Mouse (Mus musculus): ENCODE results near the gene Nwd1. TPM values are rescaled to one million over a fixed set of nuclear protein-coding genes. Genes with fewer than 3 reads are reported as not detected.

The Nwd1 gene
- 1 to 10 TPM in 5 of 26 experiments, under 1 TPM in 13, not detected in 8; 0.08 to 2.6 (median 0.50) TPM for total RNA-seq (2018; cell fraction: chromatin; rRNA removed)
- under 1 TPM in 20 of 26 experiments, not detected in 6; 0.03 to 0.27 (median 0.10) TPM for total RNA-seq (2018; cell fraction: cytosol; rRNA removed)
- under 1 TPM in 15 of 26 experiments, not detected in 11; 0.10 to 0.89 (median 0.39) TPM for total RNA-seq (2018; cell fraction: nucleus; rRNA removed)
- polyA plus RNA-seq (2018), result 0.06 to 0.09 TPM (median 0.06 TPM) in 3 replicates

DNA sequence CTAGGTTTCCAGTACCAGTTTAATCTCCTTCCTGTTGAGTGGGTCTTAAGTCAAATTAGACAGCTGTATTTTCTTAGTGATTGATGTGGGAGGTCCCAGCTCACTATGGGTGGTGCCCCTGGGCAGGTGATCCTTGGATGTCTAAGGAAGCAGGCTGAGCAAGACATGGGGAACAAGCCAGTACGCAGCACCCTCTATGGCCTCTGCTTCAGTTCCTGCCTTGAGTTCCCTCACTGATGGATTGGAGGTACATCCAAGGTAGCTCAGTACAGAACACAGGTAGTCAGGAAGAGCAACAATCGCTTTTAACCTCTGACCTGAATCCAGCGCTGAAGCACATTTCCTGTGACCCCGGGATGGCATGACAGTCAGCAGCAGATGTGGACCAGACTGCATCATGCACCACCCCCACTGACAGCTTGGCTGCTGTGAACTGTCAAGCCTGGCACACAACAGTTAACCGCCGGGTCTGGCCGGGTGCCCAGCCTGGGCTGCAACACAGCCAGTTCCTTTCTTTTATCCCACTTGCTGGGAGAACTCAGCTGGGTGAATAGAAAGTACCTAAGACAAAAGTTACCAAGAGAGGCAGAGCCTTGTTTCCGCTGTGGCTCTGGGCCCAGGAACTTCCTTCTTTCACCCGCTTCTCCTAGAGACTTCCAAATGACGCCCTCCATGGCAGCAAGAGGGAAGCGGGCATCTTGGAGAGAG, at the start of gene Nwd1:
TSS of gene Nwd1 (plus strand) at position 652 of the 708 bp plus-strand sequence.
- no peak within 1 kb of the TSS for H3K27ac ChIP-seq
- no peak within 1 kb of the TSS for H3K4me3 ChIP-seq (ENCODE audit: inconsistent target)

DNA sequence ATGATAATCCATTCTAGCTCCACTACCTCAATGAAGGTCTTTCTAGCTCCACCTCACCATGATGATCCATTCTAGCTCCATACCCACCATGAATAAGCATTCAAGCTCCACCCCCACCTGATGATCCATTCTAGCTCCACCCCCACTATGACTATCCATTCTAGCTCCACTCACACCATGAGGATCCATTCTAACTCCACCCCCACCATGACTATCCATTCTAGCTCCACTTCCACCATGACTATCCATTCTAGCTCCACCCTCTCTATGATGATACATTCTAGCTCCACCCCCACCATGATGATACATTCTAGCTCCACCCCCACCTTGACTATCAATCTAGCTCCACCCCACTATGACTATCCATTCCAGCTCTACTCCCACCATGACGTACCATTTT, 3.6 kb upstream of the Nwd1 start:
- Histone ChIP-seq H3K79me2 (ENCODE audit: inconsistent target) (no peaks in the 10 kb centered on the region), H3K27ac (no peak overlapping the region), H3K36me3 (ENCODE audit: inconsistent target) (no peaks in the 10 kb centered on the region), H3K4me3 (ENCODE audit: inconsistent target) (no peak overlapping the region)
- 93% methylated on average over 1 of the region's 1 CpGs for WGBS (ENCODE audit: missing documents)

More for the DNA sequence above, at the start of gene Nwd1:
- no peaks in the 10 kb centered on the region for H3K79me2 ChIP-seq (ENCODE audit: inconsistent target)
- 2% methylated on average over 11 of the region's 11 CpGs for WGBS (ENCODE audit: missing documents)
- H3K36me3 ChIP-seq (ENCODE audit: inconsistent target), result no peaks in the 10 kb centered on the region

DNA sequence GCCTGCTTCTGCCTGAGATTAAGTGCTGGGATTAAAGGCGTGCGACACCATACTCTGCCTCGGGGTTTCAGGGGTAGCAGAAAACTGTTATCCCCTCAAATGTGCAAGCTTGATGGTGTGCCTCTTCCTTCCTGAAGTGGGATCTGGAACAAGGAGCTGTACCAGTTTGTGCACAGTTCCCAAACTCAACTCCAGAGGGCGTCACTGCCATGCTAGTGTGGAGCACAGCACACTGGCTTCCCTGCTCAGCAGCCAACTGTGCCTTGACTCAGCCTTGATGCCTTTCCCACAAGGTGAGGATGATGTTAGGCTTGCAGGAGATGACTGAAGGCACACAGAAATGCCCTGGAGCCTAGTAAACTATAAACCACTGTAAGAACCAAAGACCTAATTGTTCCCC, 1.9 kb upstream of the Nwd1 start:
- Histone ChIP-seq H3K36me3 (ENCODE audit: inconsistent target) (no peaks in the 10 kb centered on the region), H3K4me3 (ENCODE audit: inconsistent target) (no peak overlapping the region), H3K79me2 (ENCODE audit: inconsistent target) (no peaks in the 10 kb centered on the region), H3K27ac (no peak overlapping the region)
- 38% methylated on average over 4 of the region's 4 CpGs for WGBS (ENCODE audit: missing documents)

DNA sequence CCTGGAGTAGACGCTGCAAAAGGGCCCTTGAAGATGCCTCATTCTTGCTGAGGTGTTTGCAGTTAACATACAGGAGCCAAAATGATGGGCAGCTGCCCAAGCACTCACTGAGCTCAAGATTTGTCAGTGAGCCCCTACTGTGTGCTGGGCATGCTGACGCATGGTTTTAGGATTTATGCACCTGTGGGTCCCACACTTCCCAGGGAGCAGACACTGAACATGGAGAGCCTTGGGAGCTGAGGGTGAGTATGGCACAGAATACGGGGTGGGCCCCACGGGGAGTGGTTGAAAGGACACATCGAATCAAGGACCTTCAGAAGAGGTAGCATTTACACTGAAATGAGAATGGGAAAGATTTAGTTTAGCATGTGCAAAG, 245 bp downstream of the Nwd1 start:
- 14% methylated on average over 5 of the region's 5 CpGs for WGBS (ENCODE audit: missing documents)
- H3K4me3 ChIP-seq (ENCODE audit: inconsistent target), result no peak overlapping the region
- no peaks in the 10 kb centered on the region for H3K36me3 ChIP-seq (ENCODE audit: inconsistent target)
- H3K79me2 ChIP-seq (ENCODE audit: inconsistent target), result no peaks in the 10 kb centered on the region
- no peak overlapping the region for H3K27ac ChIP-seq

DNA sequence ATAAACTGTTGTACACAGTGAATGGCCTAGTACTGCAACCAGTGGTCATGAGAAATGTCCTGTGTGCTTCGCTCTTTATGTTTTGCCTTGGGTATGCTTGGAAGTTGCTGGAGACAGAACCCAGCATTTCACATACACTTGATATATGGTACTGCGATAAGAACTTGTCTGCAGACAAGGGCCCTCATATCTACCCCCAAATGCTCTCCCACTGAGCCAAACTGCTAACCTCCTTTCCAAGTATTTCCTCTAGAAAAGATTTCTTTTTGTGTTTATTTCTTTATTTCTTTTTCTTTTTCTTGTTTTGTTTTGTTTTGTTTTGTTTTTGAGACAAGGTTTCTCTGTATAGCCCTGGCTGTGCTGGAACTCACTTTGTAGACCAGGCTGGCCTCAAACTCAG, 4.2 kb downstream of the Nwd1 start:
- Histone ChIP-seq H3K27ac (no peak overlapping the region), H3K36me3 (ENCODE audit: inconsistent target) (no peaks in the 10 kb centered on the region), H3K4me3 (ENCODE audit: inconsistent target) (no peak overlapping the region), H3K79me2 (ENCODE audit: inconsistent target) (no peaks in the 10 kb centered on the region)
- 90% methylated on average over 2 of the region's 2 CpGs for WGBS (ENCODE audit: missing documents)

DNA sequence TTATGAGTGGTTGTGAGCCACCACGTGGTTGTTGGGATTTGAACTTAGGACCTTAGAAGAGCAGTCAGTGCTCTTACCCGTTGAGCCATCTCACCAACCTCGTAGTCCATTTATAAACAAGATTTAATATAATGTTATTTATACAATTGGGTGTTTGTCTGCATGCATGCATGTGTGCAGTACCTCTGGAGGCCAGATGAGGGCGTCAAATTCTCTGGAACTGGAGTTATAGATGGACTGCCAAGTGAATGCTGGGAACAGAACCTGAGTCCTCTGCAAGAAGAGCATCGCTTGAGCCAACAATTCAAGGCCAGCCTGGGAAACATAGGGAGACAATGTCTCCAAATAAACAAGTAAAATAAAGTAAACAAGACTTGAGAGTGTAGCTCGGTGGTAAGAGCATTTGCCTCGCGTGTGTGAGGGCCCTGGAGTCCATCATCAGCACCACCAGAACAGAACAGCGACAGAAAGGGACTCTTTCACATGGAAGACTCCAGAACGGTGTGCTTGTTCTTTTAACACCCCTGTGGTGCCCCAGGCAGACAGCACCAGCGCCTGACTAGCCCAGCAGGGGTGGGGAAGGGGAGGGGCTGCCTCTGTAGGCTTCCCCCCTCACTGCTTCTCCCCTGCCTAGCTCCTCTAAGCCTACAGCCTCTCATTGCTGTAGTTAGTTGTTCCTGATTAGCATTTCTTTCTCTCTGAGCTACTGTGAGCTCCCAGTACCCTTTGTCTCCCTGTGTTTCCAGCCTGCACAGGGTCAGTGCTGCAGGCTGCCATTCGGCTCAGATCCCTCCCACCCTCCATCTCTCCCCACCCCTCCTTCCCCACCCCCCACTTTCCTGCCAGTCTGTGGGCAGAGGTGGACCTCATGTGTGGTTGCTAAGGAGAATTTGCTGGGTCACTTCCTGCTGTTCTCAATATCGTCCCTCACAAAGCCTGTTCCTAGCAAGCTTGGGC, 8.3 kb downstream of the Nwd1 start:
- H3K27ac ChIP-seq, result peak overlapping the region; percentile 38

DNA sequence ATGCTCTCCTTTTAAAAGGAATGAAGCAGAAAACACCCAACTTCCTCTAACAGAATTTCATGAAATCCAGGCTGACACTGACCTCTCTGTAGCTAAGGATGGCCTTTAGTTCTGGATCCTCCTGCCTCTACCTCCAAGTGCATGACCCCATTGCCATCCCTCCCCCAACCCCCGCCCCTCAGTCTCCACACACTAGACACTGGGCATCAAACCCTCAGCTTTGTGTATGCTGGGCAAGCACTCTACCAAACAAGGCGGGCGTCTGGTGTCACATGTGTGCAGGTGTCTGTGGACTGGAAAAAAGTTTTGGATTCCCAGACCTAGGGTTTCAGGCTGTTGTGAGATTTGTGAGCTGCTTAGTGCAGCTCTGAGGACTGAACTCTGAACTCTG, 9.0 kb downstream of the Nwd1 start:
- H3K36me3 ChIP-seq (ENCODE audit: inconsistent target), result no peaks in the 10 kb centered on the region
- peak overlapping the region; percentile 38 for H3K27ac ChIP-seq
- H3K79me2 ChIP-seq (ENCODE audit: inconsistent target), result no peaks in the 10 kb centered on the region
- WGBS (ENCODE audit: missing documents), result 44% methylated on average over 3 of the region's 3 CpGs
- no peak overlapping the region for H3K4me3 ChIP-seq (ENCODE audit: inconsistent target)

More for the DNA sequence above, 8.3 kb downstream of the Nwd1 start:
- H3K4me3 ChIP-seq (ENCODE audit: inconsistent target), result no peak overlapping the region
- no peaks in the 10 kb centered on the region for H3K36me3 ChIP-seq (ENCODE audit: inconsistent target)
- H3K79me2 ChIP-seq (ENCODE audit: inconsistent target), result no peaks in the 10 kb centered on the region
- WGBS (ENCODE audit: missing documents), result 27% methylated on average over 13 of the region's 13 CpGs

DNA sequence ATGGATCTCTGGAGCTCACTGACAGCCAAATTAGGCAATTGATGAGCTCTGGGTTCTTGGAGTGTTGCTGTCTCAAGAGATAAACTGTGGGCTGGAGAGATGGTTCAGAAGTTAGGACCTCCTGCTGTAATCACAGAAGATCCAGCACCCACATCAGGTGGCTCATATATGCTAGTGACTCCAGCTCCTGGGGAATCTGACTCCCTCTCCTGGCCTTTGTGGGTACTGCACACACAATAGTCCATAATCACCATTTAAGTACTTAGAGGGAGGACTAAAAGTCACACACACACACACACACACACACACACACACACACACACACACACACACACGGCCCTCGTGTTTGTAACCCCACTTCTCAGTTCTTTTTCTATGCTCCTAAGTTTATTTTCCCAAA, 13.5 kb downstream of the Nwd1 start:
- Histone ChIP-seq H3K79me2 (ENCODE audit: inconsistent target) (no peaks in the 10 kb centered on the region), H3K36me3 (ENCODE audit: inconsistent target) (no peaks in the 10 kb centered on the region), H3K4me3 (ENCODE audit: inconsistent target) (no peak overlapping the region), H3K27ac (no peak overlapping the region)
- WGBS (ENCODE audit: missing documents), result 80% methylated on average over 1 of the region's 2 CpGs

DNA sequence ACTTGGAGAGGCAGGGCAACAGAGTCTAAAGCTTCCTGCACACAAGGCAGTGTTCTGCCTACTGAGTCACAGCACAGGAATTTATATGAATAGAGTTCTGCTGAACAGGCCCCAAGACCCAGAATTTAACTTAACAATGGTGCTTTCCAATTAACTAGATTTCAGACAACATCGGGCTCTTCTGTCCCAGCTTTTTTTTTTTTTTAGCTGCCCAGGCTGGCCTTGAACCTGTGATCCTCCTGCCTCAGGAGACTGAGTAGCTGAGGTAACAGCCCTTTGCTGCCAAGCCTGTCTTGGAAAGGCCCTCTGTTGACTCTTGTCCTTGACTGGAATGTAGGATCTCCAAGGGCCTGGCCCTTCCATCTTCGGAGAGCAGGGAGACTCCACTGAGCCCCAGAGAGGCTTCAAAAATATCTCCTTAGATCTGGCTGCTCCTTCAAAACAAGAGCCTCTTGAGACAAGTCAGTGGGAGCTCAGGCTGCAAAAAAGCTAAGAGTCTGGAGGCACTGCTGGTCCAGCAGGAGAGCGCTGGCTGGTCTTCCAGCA, 17.7 kb downstream of the Nwd1 start:
- Histone ChIP-seq H3K36me3 (ENCODE audit: inconsistent target) (no peaks in the 10 kb centered on the region), H3K4me3 (ENCODE audit: inconsistent target) (no peak overlapping the region), H3K79me2 (ENCODE audit: inconsistent target) (no peaks in the 10 kb centered on the region), H3K27ac (no peak overlapping the region)
- WGBS (ENCODE audit: missing documents), result 94% methylated on average over 3 of the region's 3 CpGs

DNA sequence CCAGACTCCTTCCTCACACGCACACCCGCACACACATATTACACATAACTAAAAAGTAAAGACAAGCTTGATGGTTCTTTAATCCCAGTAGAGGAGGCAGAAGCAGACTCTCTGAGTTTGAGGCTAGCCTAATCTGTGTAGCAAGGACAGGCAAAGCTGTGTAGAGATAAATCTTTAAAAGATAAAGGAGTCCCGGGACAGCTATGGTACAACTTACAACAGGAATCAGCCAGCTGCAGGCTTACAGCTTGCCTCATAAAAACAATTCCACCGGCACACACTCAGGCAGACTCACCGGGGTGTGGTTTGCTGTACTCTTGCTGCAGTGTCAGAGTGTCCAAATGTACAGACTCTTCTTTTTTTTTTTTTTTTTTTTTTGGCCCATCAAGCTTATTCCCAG, 18.2 kb downstream of the Nwd1 start:
- H3K36me3 ChIP-seq (ENCODE audit: inconsistent target), result no peaks in the 10 kb centered on the region
- WGBS (ENCODE audit: missing documents), result 54% methylated on average over 5 of the region's 5 CpGs
- H3K4me3 ChIP-seq (ENCODE audit: inconsistent target), result no peak overlapping the region
- H3K27ac ChIP-seq, result no peak overlapping the region
- H3K79me2 ChIP-seq (ENCODE audit: inconsistent target), result no peaks in the 10 kb centered on the region

DNA sequence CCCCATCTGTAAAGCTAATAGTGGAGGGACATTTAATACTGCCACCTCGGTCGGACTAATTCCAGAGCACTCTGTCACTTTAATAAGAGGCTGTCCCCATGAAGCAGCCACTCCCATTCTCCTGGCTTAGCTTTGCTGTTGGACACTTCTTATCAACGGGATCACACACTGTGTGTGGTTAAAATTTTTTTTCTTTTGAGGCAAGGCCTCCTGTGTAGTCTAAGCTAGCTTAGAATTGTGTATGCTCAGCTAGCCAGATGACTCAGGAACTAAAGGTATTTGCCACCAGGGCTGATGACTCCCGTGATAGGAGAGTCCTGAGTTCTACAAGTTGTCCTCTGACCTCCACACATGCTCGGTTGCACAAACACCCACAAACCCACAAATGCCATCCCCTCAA, 18.9 kb downstream of the Nwd1 start:
- Histone ChIP-seq H3K4me3 (ENCODE audit: inconsistent target) (no peak overlapping the region), H3K79me2 (ENCODE audit: inconsistent target) (no peaks in the 10 kb centered on the region), H3K27ac (no peak overlapping the region), H3K36me3 (ENCODE audit: inconsistent target) (no peaks in the 10 kb centered on the region)
- 38% methylated on average over 5 of the region's 5 CpGs for WGBS (ENCODE audit: missing documents)

DNA sequence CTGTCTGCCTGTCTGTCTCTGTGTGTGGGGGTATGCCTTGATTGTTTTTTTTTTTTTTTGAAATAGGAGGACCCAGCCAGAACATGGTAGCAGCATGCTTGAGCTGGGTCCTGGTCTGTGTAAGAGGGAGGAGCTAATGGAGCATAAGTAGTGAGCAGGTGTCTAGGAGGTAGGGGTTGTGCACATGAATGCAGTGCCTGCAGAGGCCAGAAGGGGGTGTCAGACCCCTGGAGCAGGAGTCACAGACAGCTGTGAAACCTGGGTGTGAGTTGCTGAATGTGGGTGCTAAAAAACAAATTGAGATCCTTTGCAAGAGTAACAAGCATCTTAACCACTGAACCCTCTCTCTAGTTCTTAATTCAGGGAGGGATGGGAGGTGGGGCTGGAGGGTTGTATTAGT, 22.4 kb downstream of the Nwd1 start:
- no peaks in the 10 kb centered on the region for H3K36me3 ChIP-seq (ENCODE audit: inconsistent target)
- no peaks in the 10 kb centered on the region for H3K79me2 ChIP-seq (ENCODE audit: inconsistent target)
- no peak overlapping the region for H3K4me3 ChIP-seq (ENCODE audit: inconsistent target)
- H3K27ac ChIP-seq, result no peak overlapping the region

DNA sequence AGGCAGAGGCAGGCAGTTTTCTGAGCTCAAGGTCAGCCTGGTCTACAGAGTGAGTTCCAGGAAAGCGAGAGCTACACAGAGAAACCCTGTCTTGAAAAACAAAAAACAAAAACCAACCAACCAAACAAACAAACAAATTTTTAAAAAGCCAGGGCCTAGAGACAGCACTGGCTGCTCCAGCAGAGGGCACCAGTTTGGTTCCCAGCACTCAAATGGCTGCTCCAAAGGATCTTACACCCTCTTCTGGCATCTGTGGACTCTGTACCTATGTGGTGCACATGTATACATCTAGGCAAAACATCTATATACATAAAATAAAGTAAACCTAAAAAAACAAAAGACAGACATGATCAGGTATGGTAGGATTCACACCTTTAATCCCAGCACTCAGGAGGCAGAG, 26.3 kb downstream of the Nwd1 start:
- Histone ChIP-seq H3K4me3 (ENCODE audit: inconsistent target) (no peak overlapping the region), H3K27ac (no peak overlapping the region), H3K36me3 (ENCODE audit: inconsistent target) (no peaks in the 10 kb centered on the region), H3K79me2 (ENCODE audit: inconsistent target) (no peaks in the 10 kb centered on the region)
- 77% methylated on average over 1 of the region's 1 CpGs for WGBS (ENCODE audit: missing documents)

DNA sequence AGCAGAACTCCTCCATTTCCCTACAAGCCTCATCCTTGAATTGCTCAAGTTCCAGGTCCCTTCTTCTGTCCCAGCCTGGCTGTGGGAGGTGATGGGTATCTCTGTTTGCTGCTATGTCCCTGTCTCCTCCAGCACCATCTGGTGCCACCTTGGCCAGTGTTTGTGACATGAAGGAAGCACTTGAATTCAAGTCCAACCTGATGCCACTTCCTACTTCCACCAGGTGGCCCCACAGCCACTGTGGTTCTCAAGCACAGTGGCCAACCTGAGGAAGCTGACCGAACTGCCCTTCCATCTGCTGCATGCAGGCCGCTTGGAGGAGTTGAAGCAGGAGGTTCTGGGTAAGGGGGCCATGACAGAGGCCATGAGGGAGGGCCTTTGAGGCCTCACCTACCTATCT, 27.7 kb downstream of the Nwd1 start:
- Histone ChIP-seq H3K79me2 (ENCODE audit: inconsistent target) (no peaks in the 10 kb centered on the region), H3K36me3 (ENCODE audit: inconsistent target) (no peaks in the 10 kb centered on the region), H3K27ac (no peak overlapping the region), H3K4me3 (ENCODE audit: inconsistent target) (no peak overlapping the region)
- 78% methylated on average over 2 of the region's 2 CpGs for WGBS (ENCODE audit: missing documents)

DNA sequence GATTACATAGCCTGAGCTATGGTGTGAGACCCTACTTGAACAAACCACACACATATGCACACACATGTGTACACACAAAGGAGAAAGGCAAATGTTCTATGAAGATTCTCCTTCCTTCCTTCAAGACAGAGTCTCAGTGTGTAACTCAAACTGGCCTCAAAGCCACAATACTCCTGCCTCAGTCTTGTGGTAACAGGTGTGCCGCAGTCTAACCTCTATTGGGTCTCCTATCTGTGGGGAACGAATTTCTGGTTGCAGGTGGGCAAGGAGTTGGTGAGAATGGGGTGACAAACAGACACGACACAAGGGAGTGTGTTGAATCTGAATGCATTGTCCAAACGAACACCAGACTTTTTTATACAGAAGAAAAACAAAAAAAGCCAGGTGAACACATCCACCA, 29.9 kb downstream of the Nwd1 start:
- no peak overlapping the region for H3K4me3 ChIP-seq (ENCODE audit: inconsistent target)
- WGBS (ENCODE audit: missing documents), result 75% methylated on average over 4 of the region's 4 CpGs
- no peaks in the 10 kb centered on the region for H3K36me3 ChIP-seq (ENCODE audit: inconsistent target)
- H3K79me2 ChIP-seq (ENCODE audit: inconsistent target), result no peaks in the 10 kb centered on the region
- H3K27ac ChIP-seq, result no peak overlapping the region
